Mouse (Mus musculus): ENCODE data around the gene Adamts16.
A peak's percentile ranks its signal among the peaks of the same experiment; 100 is the strongest.

Gene Adamts16

DNA sequence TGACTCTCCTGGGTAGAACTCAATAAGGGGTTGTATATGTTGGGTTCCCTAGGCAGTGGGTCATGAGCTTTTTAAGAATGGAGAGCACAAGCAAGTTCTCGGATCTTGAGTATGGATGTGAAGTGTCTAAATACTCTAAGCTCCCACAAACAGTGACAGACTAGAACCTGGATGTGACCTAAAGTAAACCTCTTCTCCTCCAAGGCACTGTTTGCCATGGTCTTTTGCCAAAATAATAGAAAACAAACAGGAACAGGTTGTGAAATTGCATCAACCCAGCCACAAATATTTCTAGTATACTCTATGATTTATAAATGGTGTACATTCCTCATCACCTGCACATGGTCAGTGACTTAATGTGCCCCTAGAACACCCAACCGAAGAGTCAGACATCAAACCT, 79.0 kb downstream of the Adamts16 start:
- no peak for ATAC-seq (ENCODE audit: low TSS enrichment)

DNA sequence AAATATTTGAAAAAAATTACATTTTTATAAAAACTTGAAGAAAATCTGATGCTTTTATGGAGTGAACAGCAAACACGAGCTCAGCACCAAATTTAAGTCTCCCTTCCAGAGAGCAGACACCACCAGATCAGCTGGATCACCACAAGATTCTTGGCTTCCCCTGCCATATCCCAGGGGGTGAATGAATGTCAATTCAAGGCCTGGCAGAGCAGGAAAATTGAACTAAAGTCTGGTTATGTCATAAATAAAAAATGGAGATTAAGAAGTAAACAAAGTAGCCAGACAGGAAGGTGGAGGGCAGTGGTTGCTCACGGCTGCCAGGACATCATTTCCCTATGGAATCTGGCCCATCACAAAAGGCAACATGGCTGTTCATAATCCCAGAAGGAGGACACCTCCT, 80.3 kb downstream of the Adamts16 start:
- ATAC-seq (ENCODE audit: low TSS enrichment) = no peak

DNA sequence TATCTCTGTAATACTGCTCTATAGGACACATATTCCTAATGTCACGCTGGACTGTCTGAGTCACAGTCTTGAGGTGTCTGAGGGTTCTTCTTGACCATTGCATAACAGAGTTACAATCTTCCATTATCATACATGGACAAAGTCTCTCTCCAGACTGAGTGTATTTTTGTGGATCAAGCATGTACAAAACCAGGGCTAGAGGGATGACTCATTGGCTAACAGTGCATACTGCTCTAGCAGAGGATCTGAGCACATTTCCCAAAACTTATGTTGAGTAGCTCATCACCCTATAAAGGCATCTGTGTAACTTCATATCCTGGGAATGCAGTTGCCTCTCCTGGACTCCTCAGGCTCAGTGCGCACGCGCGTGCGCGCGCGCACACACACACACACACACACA, 81.4 kb downstream of the Adamts16 start:
- peak; percentile 91 for ATAC-seq (ENCODE audit: low TSS enrichment)

DNA sequence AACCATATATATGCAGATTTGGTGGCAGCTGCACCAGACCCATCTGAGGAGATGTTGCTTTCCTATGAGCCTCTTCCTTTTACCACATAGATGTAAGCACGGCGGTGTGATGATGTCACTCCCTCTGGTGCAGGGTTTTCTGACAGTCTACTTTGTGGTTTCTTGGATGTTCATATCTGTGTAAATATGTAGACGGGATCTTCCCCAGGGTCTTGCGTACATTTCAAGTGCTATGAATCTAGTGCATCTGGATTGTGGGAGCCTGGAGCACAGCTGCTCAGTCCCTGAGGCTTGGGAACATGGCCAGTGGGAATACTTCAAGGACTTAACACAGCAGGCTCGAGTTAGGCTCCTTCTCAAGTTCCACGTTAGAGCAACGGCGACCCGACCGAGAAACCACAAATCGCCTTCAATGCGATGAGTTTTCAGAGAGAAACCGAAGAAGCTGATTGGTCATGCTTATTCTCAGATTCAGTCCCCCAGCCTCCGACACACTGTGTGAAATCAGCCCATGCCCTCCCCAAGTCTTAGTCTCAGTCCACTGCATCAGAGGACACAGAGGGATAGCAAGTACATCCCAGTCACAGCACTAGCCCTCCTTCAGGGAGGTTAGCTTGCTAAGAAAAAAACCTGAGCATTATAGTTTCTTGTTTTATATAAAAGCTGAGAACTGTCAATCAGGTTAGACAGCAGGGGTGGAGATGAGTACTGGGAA, 95.2 kb downstream of the Adamts16 start:
- ATAC-seq (ENCODE audit: low TSS enrichment) = no peak

DNA sequence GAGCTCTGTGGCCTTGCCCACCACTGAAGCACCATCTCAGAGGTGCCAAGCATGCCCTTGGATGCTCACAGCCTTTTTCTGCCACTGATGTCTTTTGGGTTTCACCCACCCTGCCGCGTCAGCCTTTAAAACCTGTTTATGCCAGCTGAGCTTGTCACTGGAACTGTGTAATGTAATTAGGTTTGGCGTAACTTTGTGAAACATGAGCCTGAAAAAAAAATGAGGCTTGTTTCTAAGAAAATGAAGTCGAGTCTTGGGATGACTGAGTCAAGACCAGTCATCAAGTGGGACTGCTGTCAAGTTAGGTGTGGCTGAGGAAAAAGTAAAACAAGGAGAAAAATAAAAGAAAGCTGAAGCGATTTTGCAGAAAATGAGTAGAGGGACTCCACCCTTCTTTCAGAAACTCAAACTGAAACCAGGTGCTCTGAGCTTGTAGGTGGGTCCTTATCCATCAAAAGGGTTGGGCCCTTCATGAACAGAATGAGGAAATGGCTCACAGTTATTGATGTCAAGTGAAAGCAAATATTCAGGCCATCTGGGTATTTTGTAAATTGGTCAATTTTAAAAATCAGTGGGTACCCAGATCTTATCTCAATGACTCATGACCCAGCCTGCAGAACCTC, 97.1 kb downstream of the Adamts16 start:
- no peak for ATAC-seq (ENCODE audit: low TSS enrichment)

DNA sequence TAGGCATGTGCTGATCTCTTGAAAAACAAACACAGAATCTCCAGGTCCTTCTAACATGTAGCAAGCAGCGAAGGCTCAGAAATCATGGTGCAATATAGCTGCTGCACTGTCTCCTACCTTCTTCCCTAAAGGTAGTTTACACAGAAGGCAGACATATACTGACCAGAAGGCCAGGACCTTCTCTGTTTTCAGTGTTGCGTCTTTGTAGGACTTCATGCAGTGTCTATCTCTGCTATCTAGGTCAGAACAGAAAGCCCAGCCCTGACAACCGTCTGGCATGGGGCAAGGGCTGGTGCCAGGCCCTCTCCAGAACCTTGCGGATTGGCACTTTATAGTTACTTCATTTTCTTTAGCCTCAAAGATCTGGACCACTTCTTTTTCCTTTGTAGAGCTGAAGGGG, 98.9 kb downstream of the Adamts16 start:
- no peak for ATAC-seq (ENCODE audit: low TSS enrichment)

DNA sequence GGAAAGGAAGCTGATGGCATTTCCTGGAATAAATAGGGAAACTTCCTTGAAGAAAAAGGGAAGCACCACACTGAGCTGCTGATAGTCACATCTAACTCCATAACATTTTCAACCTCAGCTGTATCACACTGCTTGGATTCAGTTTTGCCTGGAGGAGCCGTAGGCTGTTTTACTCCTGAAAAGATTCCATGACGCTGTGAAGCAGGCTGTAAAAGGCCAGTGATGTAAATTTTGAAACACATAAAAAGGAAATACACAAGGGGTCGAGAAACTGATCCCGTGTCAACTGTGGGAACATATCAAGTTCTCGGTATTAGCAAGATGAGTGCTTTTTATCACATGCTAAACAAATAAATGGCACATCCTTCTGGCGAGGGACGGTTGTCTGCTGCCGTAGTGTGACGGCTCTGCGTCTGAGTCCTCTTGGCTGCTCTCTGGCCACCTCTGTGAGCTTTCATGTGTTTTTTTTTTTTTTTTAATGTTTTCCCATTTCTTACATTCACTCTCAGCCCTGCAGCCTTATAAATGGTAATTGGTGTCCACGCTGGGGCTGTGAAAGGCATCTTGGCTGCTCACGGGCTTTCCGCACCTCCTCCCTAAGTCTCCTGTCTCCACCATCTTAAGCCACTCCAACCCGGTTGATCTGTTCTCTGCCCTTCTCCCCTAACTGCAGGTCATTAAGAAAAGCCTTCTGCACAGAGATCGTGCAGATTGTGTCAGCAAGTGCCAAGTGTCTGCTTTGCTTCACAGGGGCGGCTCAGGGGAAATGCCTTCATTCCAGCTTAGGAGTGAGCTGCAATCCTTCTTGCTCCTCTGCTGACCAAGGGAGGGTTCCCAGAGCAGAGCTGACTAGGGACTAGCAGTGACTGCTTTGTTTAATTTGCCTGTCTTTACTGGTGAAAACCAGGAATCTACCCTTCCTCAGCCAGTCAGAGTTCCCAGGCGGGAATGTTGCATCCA, 101.0 kb downstream of the Adamts16 start:
- no peak for ATAC-seq (ENCODE audit: low TSS enrichment)

DNA sequence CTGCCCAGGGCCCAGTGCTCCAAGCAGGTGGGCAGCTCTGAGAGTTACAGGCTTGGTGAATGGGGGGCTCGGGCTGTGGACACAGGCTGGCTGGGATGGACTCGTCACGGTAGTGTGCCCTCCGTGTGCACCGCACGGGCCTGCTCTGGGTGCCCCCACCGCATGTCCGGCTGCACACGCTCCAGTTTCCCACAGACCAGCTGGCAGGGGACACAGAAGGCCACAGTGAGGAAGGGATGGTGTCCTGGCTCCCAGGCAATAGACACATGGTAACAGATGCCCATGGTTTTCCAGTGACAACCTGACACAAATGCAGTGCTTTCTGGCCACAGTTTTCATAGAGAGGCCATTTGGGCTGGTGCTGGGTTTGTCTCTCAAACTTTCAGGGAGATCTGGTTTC, 102.8 kb downstream of the Adamts16 start:
- no peak for ATAC-seq (ENCODE audit: low TSS enrichment)

DNA sequence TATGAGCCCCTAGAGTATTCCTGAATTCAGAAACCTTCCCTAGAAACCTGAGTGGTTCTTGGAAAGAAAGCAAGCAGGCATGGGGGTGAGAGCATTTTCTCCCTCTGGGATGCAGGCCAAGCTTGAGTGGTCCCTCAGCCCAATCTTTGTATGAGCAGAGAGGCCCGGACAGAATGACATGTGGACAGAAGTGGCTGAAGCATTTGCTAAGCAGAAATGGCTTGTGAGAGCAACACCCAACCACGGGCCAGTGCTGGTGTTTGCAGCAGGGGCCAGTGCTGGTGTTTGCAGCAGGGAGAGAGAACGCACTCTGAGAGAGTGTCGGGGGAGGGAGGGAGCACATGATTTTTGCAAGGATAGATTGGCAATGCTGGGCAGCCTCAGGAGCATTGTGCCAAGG, 105.2 kb downstream of the Adamts16 start:
- ATAC-seq (ENCODE audit: low TSS enrichment) = 0 out of 2 replicates have a peak, but pooled peaks have one; percentile 32

DNA sequence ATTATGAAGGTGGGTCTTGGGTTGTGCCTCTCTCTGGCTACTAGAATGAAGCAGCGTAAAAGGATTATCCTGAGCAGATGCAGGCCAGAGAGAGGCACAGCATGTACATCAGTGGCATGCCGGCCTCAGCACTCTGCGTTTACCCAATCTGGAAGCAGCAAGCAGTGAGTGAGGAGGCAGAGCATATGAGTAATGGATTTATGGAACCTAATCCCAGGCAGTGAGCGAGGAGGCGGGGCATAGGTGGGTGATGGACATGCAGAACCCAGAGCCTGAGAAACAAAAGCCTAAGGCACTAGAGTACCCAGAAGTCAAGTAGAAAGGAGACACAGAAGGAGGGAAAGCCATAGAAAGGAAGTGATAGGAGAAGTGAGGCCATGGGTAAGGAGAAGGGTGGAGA, 107.0 kb downstream of the Adamts16 start:
- ATAC-seq (ENCODE audit: low TSS enrichment) = peak; percentile 56; the same call in 1 of the 2 replicates

DNA sequence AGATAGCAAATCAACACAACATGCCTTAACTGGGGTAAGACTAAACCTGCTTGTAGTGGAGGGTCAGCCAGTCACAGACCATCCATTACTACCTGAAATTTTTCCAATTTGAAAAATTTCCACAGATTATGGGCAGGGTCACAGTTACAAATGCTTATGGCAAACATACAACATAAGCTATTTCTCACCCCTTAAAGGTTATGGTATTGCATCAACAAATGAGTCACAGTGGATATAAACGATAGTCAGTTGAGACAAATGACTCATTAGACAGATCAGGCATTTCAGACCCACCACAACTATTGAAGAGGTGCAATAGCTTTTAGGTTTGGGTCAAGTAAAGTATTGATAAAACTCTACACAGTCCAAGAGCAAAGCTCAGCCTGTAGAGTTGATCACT, 107.7 kb downstream of the Adamts16 start:
- ATAC-seq (ENCODE audit: low TSS enrichment) = no peak

DNA sequence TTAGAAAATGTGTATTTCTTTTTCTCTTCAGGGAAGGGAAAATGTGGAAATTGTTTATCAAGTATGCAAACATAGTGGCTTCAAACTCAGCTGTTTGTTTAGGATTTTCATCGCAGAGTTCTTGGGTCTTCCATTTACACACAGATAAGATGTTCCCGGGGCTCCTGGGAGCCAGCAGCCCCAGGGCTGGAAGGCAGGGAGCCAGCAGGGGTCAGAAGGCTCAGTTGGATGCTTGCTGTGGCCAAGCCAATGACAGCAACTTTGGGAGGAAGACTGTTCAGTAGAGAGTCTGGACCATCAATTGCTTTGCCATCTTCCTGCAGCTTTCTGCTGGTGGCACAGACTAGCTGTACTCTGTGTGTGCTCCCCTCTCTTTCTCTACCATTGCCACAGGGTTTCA, 108.4 kb downstream of the Adamts16 start:
- no peak for ATAC-seq (ENCODE audit: low TSS enrichment)

DNA sequence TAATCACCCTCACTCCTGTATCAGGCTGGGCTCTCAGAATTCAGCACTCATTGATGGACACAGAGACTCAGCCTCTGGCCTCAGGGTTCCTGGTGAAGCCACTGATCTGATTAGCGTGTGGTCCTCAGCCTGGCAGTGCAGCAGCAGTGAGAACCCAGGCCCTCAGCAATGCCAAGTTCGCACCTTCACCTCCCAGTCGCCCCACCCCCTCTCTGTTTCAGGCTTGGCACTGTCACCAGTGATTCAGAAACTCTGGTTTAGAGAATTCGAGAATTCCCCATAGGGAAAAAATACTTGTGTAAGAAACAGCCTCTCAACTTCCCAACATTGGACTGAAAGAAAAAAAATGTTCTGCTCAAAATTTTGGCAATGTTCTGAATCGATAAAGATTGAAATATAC, 108.8 kb downstream of the Adamts16 start:
- ATAC-seq (ENCODE audit: low TSS enrichment) = no peak

DNA sequence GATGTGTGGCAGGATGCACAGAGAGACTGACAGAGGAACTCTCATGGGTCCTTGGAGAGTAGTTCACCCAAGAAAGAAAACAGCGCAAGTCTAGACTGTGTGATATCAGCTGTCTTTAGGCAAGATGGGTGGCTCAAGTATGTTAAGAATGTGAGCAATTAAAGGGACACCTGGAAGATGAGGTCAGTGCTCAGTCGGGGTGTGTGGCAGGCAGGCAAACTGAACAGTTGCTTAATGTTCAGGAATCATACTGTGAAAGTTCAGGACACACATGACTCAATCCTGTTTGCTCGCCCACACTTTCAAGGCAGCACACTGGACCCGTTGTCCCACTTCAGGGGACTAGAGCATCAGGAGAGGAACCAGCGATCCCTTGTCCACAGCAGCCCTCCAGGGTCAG, 110.3 kb downstream of the Adamts16 start:
- no peak for ATAC-seq (ENCODE audit: low TSS enrichment)

DNA sequence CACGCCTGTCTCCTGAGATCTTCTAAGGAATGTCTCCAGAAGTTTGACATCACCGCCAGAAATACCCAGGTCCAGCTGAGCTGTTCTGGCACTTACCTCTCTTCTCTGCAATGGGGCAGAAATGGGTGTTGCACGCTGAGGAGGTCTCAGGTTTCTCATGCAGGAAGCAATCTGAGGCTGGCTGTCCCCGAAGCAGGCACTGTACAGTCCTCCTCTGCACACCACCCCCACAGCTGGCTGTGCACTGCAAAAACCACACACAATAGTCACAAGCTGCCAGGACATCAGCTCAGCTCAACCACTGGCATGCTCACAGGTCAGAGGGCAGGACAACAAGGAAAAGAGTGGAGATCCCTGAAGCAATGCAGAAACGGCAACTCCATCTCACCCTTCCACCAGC, 111.6 kb downstream of the Adamts16 start:
- no peak for ATAC-seq (ENCODE audit: low TSS enrichment)

DNA sequence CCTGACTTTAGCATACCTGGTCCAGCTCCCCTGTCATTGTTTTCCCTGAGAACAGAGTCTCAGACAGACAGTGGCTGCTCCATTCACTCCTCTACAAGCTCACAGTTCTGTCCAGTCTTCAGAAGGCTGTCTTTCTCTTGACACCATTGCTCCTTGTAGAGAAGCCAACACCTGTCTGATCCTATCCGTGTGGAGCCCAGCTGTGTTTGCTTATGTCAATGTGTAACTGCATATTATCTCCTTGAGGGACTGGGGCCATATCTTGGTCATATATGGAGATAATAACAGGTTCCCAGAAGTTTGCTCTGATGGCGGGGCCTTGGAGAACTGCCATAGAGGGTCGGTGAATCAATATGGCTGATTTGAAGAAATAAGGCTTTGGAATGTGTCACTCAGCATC, 115.4 kb downstream of the Adamts16 start:
- ATAC-seq (ENCODE audit: low TSS enrichment) = no peak

DNA sequence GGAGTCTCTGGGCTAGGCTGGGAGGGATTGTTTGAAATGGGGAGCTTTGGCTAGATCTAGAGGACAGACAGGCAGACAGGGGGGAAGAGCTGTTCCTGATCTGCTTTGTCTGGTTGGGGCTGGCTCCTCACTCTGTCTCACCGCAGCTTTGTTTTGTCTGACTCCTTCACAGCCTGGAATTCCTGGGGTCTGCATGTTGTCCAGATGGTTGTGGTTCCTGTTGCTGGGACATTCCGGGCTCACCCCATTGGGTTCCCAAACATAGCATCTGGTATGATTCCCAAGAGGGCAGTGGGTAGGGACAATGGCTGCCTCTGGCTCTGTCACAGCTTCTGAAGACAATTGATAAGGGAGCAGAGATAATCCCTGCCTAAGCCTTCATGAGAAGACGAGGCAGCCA, 117.0 kb downstream of the Adamts16 start:
- ATAC-seq (ENCODE audit: low TSS enrichment) = no peak

DNA sequence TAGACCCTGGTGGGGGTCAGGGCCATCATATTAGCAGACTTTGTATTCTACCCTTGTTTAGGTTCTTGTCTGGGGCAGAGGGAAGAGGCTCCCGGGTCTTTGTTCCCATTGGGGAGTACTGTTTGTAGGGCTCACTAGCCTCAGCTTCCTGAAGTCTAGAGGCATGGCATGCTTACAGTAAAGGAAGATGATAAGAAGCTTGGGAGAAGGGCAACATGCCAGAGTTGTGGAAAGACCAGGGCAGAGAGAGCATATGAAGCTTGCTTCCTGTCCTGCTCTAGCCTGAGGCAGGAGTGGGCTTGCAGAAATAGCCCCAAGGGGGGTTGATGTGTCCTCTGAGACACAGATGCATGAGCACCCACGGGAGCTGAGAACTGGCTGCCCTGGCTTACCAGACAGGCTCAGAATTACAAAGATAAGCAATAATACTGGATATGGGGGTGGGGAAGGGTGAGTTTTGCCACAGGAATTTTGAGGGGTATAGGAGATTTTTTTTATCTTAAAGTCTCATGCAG, 117.4 kb downstream of the Adamts16 start:
- no peak for ATAC-seq (ENCODE audit: low TSS enrichment)

DNA sequence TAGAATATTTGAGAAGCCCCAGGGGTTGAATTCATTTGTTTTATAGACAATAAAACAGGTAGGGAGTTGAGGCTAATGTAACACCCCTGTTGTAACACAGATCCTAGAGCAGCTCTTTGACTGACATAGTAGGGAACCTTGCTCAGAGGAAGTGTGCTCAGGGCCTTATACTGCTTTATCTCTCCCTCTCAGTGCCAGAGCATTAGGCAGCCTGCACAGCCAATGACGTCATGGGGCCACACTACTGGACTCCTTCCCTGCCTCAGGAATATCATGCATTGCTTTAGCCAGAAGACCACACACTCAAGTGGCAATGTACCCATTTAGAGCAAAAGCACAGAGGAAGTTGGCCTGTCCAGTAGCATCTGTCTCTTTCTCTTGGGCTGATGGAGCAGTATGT, 121.6 kb downstream of the Adamts16 start:
- no peak for ATAC-seq (ENCODE audit: low TSS enrichment)

DNA sequence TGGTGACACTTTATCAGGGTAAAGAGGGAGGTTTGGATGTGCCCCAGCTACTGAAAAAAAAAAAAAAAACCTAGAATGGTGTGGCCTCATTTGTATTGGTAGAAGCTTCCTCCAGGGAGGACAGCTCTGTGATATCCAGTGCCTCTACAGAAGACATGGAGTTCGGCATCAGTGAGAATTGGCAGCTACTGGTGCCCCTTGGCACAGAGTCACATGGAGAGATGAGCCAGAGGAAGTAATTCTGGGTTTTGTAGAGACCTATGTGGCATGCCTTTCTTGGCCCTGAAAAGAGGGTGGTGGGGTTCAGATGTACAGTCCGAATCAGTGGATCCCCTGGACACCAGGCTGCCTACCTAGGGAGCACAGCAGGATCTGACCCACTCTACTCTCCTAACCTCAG, 122.8 kb downstream of the Adamts16 start:
- no peak for ATAC-seq (ENCODE audit: low TSS enrichment)

DNA sequence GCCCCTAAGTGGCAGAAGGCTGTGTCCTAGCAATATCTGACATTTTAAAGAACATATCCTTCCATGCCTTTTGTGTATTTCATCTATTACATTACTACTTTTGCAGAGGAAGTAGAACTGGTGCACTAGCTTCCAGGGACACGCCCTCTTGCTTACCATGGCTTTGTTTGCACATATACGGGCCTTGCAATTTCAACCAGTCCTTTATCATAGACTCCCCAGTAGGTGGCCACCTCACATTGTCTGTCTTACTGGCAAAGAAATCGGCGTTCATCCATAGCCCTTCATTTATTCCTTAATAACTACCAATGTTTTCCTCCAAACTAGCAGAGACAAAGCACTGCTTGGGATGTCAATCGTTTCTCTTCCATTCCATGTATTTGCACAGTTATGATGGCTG, 125.6 kb downstream of the Adamts16 start:
- ATAC-seq (ENCODE audit: low TSS enrichment) = no peak

DNA sequence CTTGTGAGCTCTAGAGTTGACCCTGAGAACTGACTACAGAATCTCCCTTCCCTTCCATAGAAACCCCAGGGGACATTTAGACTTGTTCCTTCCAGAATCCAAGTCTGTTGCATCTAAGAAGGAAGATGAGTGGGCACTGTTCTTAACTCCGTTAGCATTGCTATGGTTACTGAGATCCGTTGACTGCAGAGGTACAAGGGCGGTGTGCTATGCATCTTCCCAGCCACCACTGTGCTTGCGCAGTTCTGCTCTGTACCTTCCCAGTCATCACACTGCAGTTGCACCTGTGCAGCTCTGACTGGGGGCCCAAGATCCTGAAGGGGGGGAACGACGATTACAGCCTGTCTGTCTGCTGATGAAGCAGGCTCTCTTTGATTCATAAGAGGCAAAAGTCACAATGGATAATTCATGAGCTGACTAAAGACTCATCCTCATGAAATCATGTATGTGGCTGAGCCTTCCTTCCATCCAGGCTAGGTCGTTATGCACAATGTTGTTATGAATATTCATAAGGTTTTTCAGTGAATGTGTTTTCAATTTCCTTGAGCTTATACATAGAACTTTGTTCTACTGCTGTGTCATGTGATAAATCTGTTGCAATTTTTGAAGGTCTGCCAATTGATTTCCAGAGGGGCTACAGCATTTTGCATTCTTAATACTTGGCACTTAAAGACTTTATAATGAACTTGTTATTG, 127.4 kb downstream of the Adamts16 start:
- ATAC-seq (ENCODE audit: low TSS enrichment) = peak; percentile 96
